Mouse (Mus musculus): ENCODE data around the gene Prdx5. TPM values are rescaled to one million over a fixed set of nuclear protein-coding genes. Genes with fewer than 3 reads are reported as not detected.

Gene Prdx5
- total RNA-seq, 2 experiments from 2014 or later = 150 to 152 TPM

DNA sequence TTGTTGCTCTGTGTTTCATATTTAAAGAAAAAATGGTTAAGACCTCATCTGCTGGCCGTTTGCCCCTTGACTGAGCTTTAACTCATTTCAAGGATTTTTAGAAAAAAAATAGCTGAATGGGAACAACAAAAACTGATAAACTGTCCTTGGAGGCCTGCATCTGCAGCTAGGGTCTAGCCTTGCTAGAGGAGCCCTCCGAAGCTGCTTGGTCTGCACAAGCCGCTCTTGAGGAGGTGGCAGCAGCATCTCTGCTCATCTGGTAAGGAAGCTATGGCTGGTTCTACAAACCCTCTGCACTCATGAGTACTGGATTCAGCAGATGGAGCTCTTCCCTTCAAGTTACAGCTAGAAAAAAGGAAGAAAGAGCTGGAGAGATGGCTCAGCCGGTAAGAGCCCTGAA, 31.9 kb downstream of the Prdx5 start:
- no peak for DNase-seq

DNA sequence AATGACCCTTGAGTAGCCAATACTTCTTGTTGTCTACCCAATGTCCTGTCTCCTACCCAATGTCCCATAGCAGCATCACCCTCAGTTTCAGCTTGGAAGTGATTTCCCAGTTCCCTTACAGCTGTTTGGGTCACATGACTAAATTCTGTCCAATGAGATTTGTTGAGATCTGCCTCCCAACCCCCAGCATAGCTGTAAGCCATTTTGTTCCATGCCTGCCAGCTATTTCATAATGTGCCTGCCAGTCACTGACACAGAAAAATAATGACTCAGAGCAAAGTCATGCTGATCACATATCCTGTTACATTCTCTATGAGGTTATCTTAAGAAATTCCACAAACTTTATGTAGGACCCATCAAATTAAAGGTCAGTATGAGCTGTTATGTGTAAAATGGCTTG, 33.1 kb downstream of the Prdx5 start:
- DNase-seq = no peak

DNA sequence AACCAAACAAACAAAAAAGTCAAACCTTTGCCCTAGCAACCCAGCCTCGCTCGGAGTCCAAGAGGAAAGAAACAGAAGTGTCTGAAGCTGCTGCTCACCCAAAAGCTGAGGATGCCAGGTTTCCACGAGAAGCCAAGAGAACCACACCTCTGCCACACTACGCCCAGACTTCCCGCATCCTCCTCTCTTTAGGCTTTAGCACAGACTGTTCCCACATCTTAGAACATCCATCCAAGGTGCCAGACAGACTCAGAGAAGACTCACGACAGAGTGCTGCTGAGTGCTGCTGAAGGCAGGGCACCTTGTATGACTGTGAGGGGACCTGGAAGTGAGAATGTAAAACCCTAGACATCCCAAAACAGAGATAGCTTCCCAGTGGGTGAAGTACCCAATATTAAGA, 34.1 kb downstream of the Prdx5 start:
- DNase-seq = no peak

DNA sequence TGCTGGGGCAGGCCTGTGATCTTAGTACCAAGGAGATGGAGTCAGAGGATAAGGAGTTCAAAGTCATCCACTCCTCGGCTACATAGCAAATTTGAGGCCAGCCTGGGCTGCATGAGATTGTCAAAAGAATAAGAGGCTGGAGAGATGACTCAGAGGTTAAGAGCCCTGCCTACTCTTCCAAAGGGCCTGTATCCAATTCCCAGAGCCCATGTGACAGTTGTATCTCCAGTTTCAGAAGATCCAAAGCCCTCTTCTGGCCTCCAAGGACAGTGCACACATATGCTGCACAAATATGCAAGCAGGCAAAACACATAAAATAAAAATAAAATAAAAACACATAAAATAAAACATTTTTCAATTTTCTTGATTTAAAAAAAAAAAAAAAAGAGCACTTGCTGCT, 35.6 kb downstream of the Prdx5 start:
- no peak for DNase-seq

DNA sequence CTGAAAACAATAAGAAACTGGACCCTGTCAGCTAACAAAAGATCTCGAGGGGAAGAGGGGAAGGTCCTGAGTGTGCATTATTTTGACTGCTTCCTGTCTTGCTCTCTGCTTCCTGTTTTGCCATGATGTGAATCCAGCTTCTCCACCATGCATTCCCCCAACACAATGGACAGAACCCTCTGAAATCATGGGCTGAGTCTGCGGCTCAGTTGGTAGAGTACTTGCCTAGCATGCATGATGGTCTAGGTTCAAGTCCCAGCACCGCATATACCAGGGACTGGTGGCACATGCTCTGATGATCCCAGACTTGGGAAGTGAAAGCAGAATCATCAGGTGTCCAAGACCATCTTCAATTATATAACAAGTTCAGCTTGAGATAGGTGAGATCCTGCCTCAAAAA, 37.2 kb downstream of the Prdx5 start:
- DNase-seq = no peak

DNA sequence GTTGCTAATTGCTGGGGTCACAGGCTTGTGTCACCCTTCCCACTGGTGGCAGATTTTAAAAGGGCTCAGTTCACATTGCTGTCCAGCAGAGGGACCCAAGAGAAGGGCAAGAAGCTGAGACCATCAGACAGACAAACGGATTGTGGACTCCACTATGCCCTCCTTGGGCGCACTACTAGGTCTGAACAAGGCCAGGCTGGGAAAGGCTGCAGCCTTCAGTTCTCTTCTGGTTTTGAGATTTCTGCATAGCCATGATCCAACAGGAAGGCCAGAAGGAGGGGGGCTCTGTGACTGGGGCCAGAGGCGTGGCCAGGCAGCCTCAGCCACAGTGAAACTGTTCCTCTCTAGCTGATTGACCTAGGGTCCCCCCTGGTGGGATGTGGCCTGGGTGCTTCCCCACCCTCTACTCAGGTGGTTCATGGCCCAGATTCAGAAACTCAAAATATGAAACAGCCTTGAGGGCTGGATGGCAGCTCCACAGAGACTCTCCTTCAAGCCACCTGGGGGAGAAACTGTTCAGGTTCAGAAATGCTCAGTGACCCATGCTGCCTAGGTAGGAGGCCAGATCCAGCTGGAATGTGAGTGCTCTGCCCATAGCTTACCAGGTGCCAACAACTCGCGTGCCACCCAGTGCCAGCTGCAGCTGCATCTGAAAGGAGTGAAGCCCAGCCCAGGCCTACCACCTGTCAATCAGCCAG, 38.2 kb downstream of the Prdx5 start:
- no peak for DNase-seq

DNA sequence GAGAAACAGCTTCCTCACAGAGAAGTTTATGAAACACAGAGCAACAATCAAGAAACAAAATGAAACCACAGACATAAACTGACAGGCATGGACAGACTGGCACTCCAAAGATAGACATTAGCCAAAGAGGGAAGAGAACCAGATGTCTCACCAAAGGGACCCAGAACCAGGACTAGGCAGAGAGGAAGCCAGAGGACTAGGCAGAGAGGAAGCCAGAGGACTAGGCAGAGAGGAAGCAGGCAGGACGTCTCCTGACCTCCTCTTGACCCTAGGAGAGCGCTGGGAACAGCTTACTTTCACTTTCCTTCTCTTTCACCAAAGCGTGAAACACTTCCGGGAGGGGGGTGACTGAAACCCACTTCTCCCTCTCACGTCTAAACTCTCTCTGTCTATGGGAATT, 40.6 kb downstream of the Prdx5 start:
- DNase-seq = no peak

DNA sequence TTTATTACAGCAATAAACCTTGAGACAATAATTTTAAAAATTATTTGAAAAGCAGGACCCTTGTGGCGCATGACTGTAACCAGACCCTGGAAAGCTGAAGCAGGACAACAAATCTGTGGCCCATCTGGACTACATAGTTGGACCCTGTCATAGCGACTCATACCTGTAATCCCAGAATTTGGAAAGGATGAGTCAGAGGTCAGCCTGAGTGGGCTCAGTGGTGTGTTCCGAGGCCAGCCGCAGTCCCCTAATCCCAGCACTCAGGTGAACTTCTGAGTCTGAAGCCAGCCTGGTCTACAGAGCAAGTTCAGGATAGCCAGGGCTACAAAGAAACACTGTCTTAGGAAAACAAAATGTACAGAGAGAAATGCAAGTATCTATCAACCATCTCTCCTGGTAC, 48.5 kb downstream of the Prdx5 start:
- no peak for DNase-seq

DNA sequence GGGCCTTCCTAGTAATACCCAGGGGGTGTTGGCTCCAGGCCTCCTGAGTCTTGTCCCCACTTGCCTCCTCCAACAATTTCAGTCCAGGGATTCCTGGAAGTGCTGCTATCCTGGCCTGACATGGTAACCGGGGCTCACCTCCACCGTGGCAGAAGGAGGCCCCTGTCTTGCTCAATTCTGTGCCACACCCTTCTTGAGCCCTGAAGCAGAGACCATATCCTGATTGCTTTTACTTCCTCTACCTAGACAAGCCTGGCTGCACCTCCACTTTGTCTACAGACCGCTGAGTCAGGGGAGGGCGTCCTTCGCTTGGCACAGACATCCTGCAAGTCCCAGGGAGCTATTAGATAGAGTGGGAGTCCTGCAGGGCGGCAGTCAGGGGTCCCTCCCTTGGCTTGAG, 49.2 kb downstream of the Prdx5 start:
- DNase-seq = no peak

DNA sequence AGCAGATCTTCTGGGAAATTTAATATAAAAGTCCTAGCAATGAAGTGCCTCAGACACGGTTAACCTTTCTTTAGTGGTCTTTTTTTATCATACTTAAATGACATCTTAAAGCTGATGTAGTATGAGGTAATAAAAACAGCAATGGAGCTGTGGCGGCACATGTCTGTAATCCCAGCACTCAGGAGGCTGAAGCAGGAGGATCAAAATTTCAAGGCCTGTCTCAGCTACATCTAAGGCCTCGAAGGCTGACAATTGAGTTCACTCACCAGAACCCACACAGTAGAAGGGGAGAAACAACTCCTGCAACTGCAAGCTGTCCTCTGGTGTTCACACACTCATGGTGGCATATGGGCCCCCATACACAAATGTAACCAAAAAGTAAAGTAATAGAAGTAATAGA, 49.9 kb downstream of the Prdx5 start:
- DNase-seq = no peak

DNA sequence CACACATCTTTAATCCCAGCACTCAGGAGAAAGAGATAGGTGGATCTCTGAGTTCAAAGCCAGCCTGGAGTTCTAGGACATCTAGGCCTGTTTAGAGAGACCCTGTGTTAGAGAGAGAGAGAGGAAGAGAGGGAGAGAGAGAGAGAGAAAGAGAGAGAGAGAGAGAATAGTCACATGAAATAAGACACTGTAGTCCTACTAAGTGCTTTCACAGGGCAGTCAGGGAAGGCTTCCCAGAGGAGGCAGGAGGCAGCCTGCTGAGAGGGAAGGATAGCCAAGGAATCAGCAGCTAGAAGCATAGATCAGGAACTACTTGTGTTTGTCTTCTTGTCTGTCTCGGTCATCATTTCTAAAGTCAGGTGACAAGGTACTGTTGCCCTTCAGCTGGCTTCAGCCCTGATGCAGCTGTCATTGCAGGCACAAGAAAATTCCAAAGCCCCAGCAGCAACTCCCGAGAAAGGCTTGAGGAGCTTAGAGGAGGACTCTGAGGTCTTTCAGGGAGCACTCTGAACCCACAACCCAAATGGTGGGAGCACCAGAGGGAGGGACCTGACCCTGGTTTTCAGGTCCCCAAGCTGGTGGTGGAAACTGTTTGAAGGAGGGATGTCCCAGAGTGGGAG, 50.8 kb downstream of the Prdx5 start:
- DNase-seq = no peak

DNA sequence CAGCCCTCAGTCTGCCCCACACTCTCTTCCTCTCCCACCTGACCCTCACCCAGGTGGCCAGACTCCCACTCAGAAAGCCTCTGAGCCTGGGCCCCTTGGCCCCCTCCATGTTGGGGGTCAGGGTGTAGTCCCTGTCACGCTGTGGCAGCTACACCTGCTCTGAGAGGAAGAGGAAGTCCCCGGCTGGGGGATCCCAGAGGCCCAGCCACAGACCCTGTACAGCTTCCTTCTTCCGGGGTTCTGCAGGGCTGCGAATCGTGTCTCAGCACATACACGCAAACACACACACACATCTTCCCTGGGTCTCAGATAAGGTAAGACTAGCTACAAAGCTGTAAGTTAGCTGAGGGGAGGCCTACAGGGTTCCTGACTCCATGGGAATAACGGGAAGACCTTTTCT, 51.9 kb downstream of the Prdx5 start, which contains the start of gene Ccdc88b:
Gene Ccdc88b, minus strand, starts transcription at position 181 of the 400 bp plus-strand sequence.
- DNase-seq = no peak

DNA sequence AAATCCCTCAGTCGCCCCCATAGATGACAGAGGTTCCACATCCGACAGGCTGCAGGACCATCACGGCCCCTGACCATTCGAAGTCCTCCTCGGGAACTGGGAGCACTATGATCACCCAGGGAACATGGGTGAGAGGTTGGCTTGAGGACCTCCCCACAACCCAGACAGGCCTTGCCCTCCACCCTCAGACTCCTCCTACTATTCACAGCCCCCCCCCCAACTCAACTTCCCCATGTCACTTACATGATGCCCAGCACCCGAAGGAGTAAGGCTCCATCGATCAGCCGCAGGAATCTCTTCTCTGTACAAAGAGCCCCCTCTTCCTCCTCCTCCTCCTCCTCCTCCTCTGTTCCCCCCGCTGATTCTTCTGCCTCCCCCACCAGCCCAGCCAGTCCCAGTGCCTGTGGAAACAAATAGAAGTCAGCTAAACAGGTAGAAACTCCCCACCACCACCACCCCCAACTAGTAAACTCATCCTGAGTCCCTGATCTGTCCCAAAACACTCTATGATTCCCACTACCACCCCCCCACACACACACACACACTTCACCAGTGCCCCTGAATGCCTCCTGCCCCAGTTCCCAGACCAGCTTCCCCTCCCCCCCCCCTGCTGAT, 52.4 kb downstream of the Prdx5 start:
- no peak for DNase-seq

DNA sequence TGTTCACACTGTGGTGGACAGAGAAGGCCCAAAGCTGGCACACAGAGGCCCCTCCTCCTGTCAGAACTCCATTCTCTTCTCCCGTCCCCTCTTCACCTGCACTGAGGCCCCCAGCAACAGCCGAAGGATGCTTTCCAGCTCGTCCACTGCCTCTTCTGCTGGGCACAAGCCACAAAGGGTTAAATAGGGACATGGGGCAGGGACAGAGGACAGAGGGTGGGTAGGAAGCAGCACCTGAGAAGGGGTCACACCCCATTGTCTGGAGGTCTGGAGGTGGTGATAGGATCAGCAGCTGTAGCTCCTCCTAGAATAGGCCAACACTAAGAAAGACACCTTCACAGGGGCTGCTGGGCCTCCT, 52.9 kb downstream of the Prdx5 start:
- no peak for DNase-seq

Small RNAs within 50 kb of the gene (microRNA-seq; reads per million reads assigned to microRNA genes)
- 1.6 to 2.8 reads per million in 2 experiments for gene Mir6990

Other genes starting within 250 kb of the Prdx5 start
- 10 to 100 TPM; 12.1 to 12.2 TPM for gene Rps6ka4, start 69.5 kb downstream of the Prdx5 start, total RNA-seq (2021)
- 1 to 10 TPM in 1 of 2 experiments, under 1 TPM in 1; 0.97 to 1.5 TPM for gene Ccdc88b, start 51.9 kb downstream of the Prdx5 start, total RNA-seq (2021)
- 10 to 100 TPM; 45.2 to 48.1 TPM for gene Trmt112, start 408 bp downstream of the Prdx5 start, total RNA-seq (2021)
- gene Esrra, start 11.7 kb upstream of the Prdx5 start, total RNA-seq (2021) = 10 to 100 TPM; 45.8 to 45.9 TPM
- gene Catsperz, start 15.3 kb upstream of the Prdx5 start, total RNA-seq (2021) = not detected
- gene Kcnk4, start 24.4 kb upstream of the Prdx5 start, total RNA-seq (2021) = not detected
- gene Bad, start 31.8 kb upstream of the Prdx5 start, total RNA-seq (2021) = 10 to 100 TPM; 16.0 to 21.4 TPM
- gene Gpr137, start 32.4 kb upstream of the Prdx5 start, total RNA-seq (2021) = 1 to 10 TPM; 8.9 to 10.0 TPM
- gene Ppp1r14b, start 64.9 kb upstream of the Prdx5 start, total RNA-seq (2021) = 100 to 1,000 TPM; 261 to 293 TPM
- gene Plcb3, start 66.4 kb upstream of the Prdx5 start, total RNA-seq (2021) = 10 to 100 TPM; 12.1 to 17.3 TPM
- gene Fkbp2, start 70.4 kb upstream of the Prdx5 start, total RNA-seq (2021) = 10 to 100 TPM; 16.6 to 23.3 TPM
- 10 to 100 TPM; 73.4 to 94.4 TPM for gene Vegfb, start 77.5 kb upstream of the Prdx5 start, total RNA-seq (2021)
- 10 to 100 TPM; 32.5 to 33.9 TPM for gene Dnajc4, start 82.5 kb upstream of the Prdx5 start, total RNA-seq (2021)
- 10 to 100 TPM; 16.6 to 21.4 TPM for gene Nudt22, start 86.0 kb upstream of the Prdx5 start, total RNA-seq (2021)
- 10 to 100 TPM; 19.1 to 20.8 TPM for gene Trpt1, start 86.0 kb upstream of the Prdx5 start, total RNA-seq (2021)
- 1 to 10 TPM; 1.7 to 4.9 TPM for gene Fermt3, start 109.4 kb upstream of the Prdx5 start, total RNA-seq (2021)
- gene Stip1, start 129.9 kb upstream of the Prdx5 start, total RNA-seq (2021) = 100 to 1,000 TPM in 1 of 2 experiments, 10 to 100 TPM in 1; 98.2 to 100 TPM
- gene Macrod1, start 146.7 kb upstream of the Prdx5 start, total RNA-seq (2021) = 100 to 1,000 TPM; 201 to 216 TPM
- under 1 TPM; 0.61 to 0.99 TPM for gene Flrt1, start 195.6 kb upstream of the Prdx5 start, total RNA-seq (2021)

Data from gastrocnemius, postnatal 10 days (tissue).